Mouse (Mus musculus): ENCODE results near the gene Fam129c.

Fam129c gene

DNA sequence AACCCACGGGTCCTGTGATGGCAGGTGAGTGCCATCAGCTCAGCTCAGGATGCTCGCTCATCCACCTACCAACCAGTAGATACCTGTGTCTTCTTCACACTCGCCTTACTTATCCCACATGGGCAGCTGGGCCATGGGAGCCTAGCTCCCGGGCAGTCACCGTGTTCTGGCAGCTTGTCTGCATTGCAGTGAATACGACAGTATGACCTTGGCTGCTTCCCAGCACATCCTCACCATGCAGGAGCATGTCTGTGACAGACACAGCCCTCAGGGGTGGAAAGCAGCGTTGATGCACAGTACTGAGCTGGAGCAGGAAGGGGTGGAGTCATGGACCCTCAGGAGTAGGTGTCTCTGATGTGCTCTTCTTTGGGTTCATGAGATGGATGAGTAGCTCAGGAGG, 23.0 kb upstream of the Fam129c start:
- no peak for DNase-seq (ENCODE audit: low read depth)

DNA sequence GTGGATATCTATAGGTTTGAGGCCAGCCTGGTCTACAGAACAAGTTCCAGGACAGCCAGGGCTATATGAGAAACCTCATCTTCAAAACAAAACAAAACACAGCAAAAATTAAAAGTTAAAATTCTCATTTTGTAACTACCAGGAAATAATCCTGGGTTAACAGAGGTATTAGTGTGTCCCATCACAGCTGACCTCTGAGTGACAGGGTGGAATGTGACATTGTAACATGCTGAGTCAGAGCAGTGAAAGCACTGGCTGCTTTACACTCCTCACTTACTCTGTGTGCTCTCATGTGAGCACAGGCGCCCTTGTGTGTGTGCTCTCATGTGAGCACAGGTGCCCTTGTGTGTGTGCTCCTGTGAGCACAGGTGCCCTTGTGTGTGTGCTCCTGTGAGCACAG, 22.4 kb upstream of the Fam129c start:
- no peak for DNase-seq (ENCODE audit: low read depth)

DNA sequence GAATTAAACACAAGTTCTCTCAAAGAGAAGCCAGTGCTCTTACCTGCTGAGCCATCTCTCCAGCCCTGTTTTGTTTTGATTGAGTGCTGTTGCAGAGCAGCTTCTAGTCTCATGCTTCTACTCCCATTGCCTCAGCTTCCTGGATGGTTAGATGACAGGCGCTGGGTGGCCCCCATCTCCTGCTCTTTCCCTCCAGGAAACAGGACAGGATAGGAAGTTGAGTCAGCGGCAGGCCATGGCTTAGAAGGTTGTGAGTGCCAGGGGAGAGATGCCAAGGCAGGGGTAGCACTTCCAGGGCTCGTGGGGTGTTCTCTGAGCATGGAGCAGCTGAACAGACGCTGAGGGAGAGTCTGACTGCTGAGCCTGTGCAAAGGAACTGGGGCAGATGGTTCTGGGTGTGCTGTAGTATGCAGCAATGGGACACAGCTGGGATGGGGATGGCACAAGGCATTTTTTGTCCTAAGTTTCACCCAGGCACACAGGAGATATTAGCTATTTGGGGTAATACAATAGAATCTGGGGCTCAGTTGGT, 19.5 kb upstream of the Fam129c start:
- DNase-seq (ENCODE audit: low read depth): no peak

DNA sequence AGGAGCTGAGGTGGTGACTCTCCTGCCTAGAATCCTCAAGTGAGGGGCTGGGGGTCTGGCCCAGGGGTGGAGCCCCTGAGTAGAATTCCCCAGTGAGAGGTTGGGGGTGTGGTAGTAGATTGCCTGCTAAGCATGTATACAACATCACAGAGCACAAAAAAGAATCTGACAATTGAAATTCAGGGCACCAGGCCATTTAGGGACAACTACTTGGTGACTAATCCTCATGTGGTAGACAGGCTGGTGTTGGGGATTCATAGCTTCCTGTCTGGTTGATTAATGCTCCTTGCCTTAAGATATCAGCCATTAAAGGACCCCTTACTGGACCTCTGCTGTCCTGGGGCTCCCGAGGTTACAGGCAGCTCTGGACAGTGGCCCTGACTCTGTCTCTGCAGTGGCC, 18.4 kb upstream of the Fam129c start:
- DNase-seq (ENCODE audit: low read depth): no peak

DNA sequence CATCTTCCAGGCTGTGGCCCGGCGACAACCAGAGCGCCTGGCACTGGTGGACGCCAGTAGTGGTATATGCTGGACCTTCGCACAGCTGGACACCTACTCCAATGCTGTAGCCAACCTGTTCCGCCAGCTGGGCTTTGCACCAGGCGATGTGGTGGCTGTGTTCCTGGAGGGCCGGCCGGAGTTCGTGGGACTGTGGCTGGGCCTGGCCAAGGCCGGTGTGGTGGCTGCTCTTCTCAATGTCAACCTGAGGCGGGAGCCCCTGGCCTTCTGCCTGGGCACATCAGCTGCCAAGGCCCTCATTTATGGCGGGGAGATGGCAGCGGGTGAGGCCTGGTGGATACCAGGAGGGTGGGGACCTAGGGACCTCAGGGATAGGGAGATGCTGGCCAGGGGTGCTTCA, 18.0 kb upstream of the Fam129c start:
- no peak for DNase-seq (ENCODE audit: low read depth)

DNA sequence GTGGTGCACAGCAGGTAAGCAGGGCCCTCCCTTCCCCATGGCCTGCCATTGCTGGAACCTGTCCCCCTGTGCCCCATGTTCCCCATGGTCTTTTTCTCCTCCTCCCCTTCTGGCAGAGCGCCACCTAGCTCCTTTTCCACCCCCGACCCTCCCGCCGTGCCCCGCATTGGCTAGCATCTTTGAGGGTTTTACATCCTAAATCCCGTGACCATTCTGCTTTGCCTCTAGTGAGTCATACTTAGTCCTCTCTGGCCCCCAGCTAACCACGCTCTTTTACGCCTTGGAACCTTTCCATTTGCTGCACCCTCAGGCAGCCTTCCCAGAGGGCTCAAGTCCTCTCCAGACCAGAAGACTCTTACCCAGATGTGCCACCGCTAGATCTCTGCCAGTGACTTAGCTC, 17.2 kb upstream of the Fam129c start:
- no peak for DNase-seq (ENCODE audit: low read depth)

DNA sequence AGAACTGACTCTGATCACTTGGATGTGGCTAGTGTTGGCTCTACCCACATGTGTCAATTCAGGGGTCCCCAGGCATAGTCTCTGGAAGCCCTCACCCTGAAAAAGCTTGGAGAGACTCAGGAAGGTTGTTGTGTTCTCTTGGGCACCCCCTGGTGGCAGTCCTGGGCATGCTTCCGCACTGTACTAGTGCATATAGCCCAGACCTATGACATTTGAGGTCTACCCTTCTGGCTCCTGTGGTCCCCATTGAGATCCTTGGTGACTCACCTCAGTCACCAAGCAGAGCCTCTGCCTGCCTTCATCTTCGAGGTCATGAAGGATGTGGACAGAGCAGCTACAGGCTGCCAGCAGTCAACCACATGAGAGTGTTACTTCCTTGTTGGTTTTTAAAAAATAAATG, 10.6 kb upstream of the Fam129c start:
- no peak for DNase-seq (ENCODE audit: low read depth)

DNA sequence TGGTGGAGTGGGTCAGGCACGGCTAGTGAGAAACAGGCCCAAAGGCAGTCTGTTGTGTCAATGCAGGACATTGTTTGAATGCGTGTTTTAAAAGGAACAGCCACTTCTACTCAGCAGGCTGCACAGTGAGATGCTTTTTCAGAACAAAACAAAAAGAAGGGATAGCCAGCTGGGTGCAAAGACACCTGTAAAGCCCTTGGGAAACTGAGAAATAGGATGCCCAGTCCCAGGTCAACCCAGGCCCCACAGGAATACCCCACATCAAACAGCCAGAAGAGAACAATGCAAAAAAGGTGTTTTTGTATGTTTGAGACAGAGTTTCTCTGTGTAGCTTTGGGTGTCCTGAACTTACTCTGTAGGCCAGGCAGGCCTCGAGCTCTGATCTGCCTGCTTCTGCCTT, 8.7 kb upstream of the Fam129c start:
- no peak for DNase-seq (ENCODE audit: low read depth)

DNA sequence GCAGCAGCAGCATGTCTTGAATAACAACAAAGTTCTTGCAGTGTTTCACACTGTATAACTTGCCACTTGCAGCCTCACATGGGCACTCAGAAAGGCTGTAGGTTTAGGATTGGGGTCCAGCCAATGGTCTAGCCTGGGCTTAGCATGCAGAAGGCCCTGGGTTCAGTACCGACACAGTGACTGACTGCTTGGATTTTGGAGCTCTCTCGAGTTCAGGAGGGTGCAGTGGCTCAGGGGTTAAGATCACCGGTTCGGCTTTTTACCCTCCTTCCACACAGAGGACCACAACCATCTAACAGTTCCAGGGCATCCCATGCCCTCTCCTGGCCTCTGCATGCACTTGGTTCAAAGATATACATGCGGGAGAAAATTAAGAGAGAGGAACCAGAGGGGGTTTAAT, 6.4 kb upstream of the Fam129c start:
- DNase-seq (ENCODE audit: low read depth): no peak

DNA sequence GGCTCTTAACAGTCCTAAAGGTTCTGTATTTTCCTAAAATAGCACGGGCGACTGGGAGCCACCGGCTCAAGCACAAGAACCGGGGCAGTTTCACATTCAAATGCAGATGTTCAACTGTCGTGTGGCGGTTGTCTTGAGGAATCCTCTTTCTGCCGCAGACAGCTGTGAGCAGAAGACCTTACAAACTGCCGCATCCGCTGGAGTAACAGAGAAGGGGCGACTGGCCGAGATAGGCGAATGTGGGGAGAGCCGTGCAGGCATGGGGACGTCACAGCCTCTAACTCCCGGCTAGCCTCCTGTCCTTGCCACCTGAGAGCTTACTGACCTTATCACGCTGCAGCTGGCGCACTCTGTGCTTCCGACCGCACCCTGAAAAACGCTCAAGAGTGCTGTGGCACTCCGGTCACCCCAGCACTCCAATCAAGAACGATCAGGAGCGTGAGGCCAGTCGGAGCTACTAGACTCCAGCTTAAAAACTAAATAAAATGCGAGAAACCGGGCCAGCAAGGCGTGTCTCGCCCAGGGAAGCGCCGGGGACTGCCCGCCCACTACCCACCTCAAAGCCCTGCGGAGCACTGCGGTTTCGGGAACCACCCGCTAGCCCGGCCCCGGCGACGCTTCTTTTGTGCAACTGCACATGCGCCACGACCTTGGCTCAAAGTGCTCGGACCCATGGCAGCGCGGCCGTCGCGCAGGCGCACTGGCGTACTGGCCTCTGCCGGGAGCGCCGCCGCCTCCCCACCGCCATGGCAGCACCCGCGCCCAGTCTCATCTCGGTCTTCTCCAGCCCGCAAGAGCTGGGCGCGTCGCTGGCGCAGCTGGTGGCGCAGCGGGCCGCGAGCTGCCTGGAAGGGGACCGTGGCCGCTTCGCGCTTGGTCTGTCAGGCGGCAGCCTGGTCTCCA, 5.7 kb upstream of the Fam129c start, which contains the start of gene Pgls:
Pgls (plus strand) TSS at position 706 of the 903 bp plus-strand sequence.
- peak; percentile 93 for DNase-seq (ENCODE audit: low read depth)

DNA sequence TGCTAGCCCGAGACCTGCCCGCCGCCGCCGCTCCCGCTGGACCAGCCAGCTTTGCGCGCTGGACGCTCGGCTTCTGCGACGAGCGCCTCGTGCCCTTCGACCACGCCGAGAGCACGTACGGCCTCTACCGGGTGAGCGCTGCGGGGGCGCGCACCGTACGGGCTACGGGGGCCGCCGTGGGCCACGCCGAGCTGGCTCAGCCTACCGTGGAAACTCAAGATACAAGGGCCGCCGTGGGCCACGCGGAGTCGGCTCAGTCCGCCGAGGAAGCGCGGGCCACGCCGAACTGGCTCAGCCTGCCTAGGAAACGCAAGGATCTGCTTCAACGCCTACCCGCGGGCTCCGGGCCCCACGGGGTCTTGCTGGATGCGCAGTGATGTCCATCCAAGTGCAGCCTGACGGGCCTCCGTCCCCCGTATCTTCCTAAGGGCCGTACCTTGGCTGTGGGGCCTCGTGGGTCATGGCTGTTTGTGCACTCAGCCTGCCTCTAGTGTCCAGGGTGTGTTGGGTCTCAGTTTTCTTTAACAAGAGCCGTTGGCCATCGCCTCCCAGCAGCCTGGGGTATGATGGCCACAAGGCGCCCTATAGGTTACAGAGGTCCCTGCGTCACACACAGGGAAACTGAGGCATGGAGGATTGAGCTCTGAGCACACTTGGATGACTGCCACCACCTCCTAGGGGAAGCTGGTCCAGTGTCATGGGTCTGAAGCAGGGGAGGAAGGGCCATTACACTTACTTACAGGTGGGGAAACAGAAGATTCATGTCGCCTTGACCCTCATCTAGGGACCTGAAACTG, 4.9 kb upstream of the Fam129c start:
- DNase-seq (ENCODE audit: low read depth): no peak

DNA sequence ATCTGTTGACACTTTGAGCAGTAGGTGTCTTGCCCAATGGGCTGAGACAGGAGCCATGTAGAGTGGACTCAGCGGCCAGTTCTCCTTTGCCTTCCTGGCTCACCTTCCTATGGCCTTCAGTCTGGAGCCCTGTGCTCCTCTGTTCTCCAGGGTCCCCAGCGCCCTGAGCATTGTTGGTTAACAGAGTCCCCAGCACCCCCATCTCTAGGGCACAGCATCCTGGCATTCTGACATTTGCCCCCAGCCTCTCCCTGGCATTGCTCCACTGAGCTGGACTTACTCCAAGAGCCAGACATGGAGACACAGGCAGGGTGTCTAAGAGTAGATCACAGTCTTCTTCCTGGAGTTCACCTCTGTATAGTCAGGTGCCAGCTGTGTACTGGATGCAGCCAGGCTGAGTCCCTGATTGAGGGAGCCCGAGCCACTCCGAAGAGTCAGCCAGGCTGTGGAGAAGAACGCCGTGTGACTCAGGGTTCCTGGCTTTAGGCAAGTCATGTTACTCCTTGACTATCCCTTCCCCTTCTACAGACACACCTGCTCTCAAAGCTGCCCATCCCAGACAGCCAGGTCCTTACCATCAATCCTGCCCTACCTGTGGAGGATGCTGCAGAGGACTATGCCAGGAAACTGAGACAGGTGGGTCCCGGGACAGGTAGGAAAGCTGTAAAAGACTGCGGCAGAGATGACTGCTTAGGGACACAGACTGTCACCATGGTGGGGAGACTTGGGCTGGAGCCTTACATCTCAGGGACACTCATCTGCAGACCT, 3.7 kb upstream of the Fam129c start:
- DNase-seq (ENCODE audit: low read depth): no peak

DNA sequence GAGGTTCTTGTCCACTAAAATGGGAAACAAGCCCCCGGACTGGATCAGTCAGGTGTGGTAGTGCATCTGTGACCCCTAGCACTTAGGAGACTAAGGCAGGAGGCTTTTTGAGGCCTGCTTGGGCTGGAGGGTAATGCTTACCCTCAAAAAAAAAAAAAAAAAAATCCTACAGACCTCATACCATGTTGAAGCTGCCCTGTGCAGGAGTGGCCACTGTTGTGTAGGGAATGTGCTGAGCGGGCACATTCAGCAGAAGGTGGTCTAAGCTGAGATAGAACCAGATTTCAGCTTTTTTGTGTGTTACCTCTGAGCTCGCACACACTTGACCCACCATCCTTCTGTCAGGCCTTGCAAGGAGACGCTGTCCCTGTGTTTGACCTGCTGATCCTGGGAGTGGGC, 3.1 kb upstream of the Fam129c start:
- DNase-seq (ENCODE audit: low read depth): no peak

DNA sequence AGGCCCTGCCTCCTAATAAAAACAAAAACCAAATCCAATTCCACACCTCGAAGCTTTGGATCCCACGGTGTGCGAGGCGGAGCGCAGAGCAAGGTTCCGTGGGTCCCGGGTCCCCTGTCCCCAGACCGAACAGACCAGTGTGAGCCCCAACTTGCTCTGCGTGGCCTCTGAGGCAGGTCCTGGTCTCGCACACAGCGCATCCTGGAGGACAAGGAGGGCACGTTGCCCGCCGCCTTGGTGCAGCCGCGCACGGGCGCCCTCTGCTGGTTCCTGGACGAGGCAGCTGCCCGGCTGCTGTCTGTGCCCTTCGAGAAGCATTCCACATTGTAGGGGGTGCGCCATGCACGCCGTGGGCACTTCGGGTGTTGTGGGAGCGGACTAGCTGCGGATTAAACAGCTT, 1.6 kb upstream of the Fam129c start:
- peak; percentile 77 for DNase-seq (ENCODE audit: low read depth)

DNA sequence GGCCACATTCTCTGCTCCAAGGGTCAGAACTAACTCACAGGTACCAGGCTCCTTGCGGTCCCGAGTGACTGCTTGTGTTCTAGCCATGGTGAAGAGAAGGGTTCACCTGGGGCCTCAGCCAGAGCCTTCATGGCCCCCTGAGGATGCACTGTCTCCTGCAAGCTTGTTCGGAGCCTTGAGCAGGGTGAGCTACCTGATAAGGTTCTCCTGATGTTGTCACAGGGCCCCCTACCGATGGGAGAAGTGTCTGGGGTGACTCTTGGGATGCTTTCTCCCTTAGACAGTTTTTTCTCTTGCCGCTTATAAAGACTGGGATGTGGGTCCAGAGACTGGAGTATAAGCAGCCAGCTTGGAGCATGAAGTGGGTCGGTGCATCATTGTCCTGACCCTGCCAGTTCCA, 1.1 kb upstream of the Fam129c start:
- DNase-seq (ENCODE audit: low read depth): no peak

DNA sequence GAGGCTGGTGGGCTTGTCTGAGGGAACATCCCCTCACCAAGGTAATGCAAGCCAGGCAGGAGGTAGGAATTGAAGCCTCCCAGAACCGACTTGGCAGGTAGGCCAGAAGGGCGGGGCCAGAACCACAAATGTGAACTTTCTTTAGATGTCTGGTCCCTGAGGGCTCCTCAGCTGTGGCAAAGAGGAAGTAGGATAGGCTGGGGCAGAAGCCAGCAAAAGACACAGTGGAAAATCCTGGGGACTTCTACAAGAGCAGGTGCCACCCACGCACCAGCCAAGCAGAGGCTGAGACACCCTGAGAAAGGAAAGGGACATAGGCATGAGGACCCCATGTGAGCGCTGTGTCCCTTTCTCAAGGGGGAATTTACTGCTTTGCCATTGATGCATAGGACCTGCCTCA, 650 bp upstream of the Fam129c start:
- no peak for DNase-seq (ENCODE audit: low read depth)

DNA sequence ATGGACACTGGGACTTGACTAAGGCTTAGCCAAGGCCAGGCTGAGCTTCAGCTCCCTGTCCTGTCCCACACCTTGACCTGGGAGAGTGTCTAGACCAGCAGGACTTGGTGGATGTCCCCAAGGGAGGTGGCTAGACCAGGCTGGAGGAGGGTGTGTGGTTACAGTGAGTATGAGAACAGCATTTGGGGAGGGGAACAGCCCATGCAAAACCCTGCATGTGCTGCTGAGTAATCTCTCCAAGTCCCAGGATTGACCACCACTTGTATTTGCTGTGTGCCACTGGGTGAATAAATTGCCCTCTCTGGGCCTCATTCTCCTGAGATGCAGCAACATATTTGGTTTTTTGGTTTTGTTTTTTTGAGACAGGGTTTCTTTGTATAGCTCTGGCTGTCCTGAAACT, 927 bp downstream of the Fam129c start:
- DNase-seq (ENCODE audit: low read depth): no peak

DNA sequence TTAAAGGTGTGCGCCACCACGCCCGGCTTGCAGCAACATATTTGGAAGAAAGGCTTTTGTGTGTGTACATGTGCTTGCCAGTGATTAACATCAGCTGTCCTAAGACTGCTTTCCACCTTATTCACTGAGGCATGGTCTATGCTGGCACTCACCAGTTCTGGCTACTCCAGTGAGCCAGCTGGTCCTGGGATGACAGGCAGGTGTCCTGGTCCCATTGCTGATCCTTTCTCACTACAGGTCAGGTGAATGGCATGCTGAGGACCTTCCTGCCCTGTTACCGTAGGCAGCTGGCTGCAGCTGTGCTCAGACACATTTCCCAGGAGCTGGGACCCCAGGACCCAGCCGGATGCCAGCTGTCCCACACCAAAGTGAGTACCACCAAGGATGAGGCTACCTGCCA, 1.4 kb downstream of the Fam129c start:
- no peak for DNase-seq (ENCODE audit: low read depth)

DNA sequence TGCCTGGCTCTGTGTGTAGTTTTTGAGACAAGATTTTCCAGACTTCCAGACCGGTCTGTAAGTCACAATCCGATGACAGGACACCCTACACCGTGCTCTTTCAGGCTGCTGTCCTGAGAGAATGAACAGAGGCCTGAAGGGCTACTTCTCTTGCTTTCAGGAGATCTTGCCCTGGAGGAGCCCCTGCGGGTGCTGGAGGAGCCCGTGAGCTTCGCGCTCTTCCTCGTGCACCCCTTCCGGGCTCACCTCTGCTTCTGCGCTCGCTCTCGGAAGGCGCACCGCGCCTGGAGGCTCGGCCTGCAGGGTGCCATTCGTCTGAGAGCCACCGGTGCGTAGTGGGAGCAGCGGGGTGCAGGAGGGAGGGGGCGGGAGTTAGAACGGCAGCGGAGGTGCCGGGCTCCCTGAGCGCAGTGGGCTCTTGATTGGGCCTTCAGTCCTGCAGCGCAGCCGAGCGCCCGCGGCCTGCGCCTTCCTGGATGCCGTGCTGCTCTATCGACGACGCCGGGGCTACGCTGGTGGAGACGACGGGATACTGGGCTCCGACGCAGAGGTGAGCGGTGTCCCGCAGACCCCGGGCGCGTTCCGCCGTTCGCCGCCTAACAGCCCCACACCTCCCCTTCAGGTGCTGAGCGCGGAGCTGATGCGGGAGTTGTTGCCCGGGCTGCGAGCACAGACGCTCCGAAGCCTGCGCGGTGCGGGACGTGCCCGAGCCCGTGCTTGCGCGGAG, 4.7 kb downstream of the Fam129c start:
- no peak for DNase-seq (ENCODE audit: low read depth)

DNA sequence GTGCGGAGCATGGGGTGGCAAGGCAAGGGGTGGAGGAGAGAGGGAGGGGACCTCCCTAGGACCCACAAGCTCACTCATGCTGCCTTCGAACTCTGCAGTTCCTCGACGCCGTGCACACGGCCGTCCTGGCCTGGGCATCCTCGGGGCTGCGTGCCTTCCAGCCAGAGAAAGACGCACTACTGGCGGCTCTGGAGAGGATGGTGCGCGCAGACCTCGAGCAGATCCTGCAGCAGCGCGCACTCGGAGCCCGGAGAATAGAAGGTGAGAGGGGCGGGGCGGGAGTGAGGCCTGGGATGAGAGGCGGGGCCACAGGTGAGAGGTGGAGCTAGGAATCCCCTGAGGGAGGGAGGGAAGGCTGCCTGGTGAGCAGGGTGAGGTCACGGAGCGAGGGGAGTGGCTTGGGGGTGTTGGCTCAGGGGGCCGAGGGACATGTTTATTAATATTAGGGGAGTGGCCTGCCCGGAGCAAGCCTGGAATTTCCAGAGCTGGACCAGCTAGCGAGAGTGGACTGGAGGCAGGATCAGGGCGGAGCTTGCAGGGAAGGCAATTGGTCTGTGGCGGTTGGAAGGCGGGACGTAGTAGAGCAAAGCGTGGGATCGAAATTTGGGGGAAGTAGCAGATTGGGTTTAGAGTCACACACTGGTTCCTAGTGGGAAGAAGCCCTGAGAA, 5.4 kb downstream of the Fam129c start:
- DNase-seq (ENCODE audit: low read depth): no peak

DNA sequence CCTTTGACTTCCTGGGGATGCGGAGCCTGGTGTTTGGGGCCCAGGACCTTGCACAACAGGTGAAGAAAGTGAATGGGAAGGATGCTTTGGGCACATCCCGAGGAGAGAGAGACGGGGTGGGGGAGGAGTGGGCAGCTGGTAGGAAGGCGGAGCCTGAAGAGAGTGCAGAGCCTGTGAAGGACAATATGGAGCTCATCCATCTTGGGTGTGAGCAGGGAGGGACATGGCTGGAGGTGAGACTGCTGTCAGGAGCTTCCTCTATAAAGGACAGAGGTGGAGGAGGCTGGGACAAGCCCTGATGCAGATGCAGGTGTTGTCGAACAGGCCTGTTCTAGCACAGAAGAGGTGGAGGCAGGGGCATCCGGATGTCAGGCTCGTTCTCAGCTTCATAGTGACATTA, 6.6 kb downstream of the Fam129c start:
- no peak for DNase-seq (ENCODE audit: low read depth)

All from c-Kit-positive CD71-negative TER-119-negative erythroid progenitor cells, embryonic 14.5 days (primary cell).